Mouse (Mus musculus) bone marrow, adult 2 months (tissue): Measurements from ENCODE around the gene Bend6. TPM values are rescaled to one million over a fixed set of nuclear protein-coding genes. Genes with fewer than 3 reads are reported as not detected.

Source experiments
- H3K27ac ChIP-seq: fragments of 200-500 bp; 2 replicates; pipeline ENCODE4 v1.5.1; 2012; ENCODE audit warnings: low read depth, mild to moderate bottlenecking, control low read depth, inconsistent platforms, low read length; ENCODE audit not compliant: control insufficient read depth, poor library complexity, insufficient read depth
- H3K4me1 ChIP-seq: fragments of 200-500 bp; 2 replicates; pipeline ENCODE4 v1.6.1; 2011; ENCODE audit warnings: low read length; ENCODE audit not compliant: control insufficient read depth, insufficient read depth
- H3K4me3 ChIP-seq: fragments of 200-500 bp; replicated peaks from 2 replicates; pipeline ENCODE3; 2011; ENCODE audit warnings: mild to moderate bottlenecking, low read depth, low read length, control low read depth; ENCODE audit not compliant: control insufficient read depth
- CTCF ChIP-seq: fragments of 200-500 bp; IDR thresholded peaks from 2 replicates; pipeline ENCODE4 v1.5.1; 2011; ENCODE audit warnings: low read length, control low read depth; ENCODE audit not compliant: control insufficient read depth, insufficient read depth
- POLR2A ChIP-seq: fragments of 200-500 bp; IDR thresholded peaks from 2 replicates; pipeline ENCODE4 v1.6.1; 2011; ENCODE audit warnings: low read depth, mild to moderate bottlenecking, control low read depth, low read length, borderline replicate concordance; ENCODE audit not compliant: control insufficient read depth
- WGBS: fragments of 180-500 bp; shearing (Covaris S2); methylation state at CpG from one replicate; pipeline ENCODE4 v1.1.7; 2018; 5-methylcytosine and 5-hydroxymethylcytosine counted together
- polyA plus RNA-seq: library from polyadenylated mRNA; stranded (reverse); fragments of >200 nt; gene quantifications from 2 replicates; pipeline ENCODE4 v1.2.4, GENCODE M21; 2011; ENCODE audit warnings: low replicate concordance; ENCODE audit not compliant: missing spikeins, insufficient read depth, insufficient read length

The Bend6 gene
- 0.74 and 1.6 TPM in 2 replicates for polyA plus RNA-seq

GRCm38 (mm10) chr1:33907421-33908190 lies at the start of gene Bend6:
Gene Bend6 (minus strand): TSS chr1:33907816.
- 2% methylated on average over 106 of the region's 110 CpGs for WGBS
- Histone ChIP-seq H3K4me3 (peak within 1 kb of the TSS; percentile 1), H3K27ac (no peak within 1 kb of the TSS; the same call in 1 of the 2 replicates), H3K4me1 (no peaks in the 10 kb centered on the region; the same call in 1 of the 2 replicates)
- TF ChIP-seq CTCF (no peak), POLR2A (no peak)

GRCm38 (mm10) chr1:33955626-33956025 lies 48.0 kb upstream of the Bend6 start:
- no peak overlapping the region for H3K4me3 ChIP-seq
- whole genome bisulfite sequencing = 91% methylated on average over 6 of the region's 6 CpGs
- no peaks in the 10 kb centered on the region for H3K4me1 ChIP-seq
- no peak overlapping the region for H3K27ac ChIP-seq
- TF ChIP-seq POLR2A (no peak), CTCF (no peak)

GRCm38 (mm10) chr1:33948511-33948910 lies 40.9 kb upstream of the Bend6 start:
- TF ChIP-seq POLR2A (no peak), CTCF (no peak)
- H3K4me3 ChIP-seq = no peak overlapping the region
- 76% methylated on average over 5 of the region's 5 CpGs for WGBS
- no peak overlapping the region for H3K27ac ChIP-seq
- no peaks in the 10 kb centered on the region for H3K4me1 ChIP-seq

- Histone ChIP-seq H3K4me3 (no peak overlapping the region), H3K27ac (no peak overlapping the region), H3K4me1 (no peaks in the 10 kb centered on the region)
- WGBS = 84% methylated on average over 6 of the region's 6 CpGs
- TF ChIP-seq CTCF (no peak), POLR2A (no peak)
These were observed 40.2 kb upstream of the Bend6 start for GRCm38 (mm10) chr1:33947838-33948237.

- WGBS = 76% methylated on average over 12 of the region's 12 CpGs
- no peak overlapping the region for H3K4me3 ChIP-seq
- no peak overlapping the region for H3K27ac ChIP-seq
- H3K4me1 ChIP-seq = no peaks in the 10 kb centered on the region
- TF ChIP-seq CTCF = no peak
- TF ChIP-seq POLR2A = no peak
These were observed 39.2 kb upstream of the Bend6 start for GRCm38 (mm10) chr1:33946601-33947395.

- Histone ChIP-seq H3K4me3 (no peak overlapping the region), H3K27ac (no peak overlapping the region), H3K4me1 (no peaks in the 10 kb centered on the region)
- 72% methylated on average over 6 of the region's 6 CpGs for WGBS
- TF ChIP-seq CTCF (no peak), POLR2A (no peak)
These were observed 38.1 kb upstream of the Bend6 start for GRCm38 (mm10) chr1:33945756-33946155.

- WGBS = 79% methylated on average over 17 of the region's 17 CpGs
- Histone ChIP-seq H3K4me3 (no peak overlapping the region), H3K4me1 (no peaks in the 10 kb centered on the region), H3K27ac (no peak overlapping the region)
- TF ChIP-seq POLR2A (no peak), CTCF (no peak)
These were observed 37.5 kb upstream of the Bend6 start for GRCm38 (mm10) chr1:33944977-33945750.
